Mouse (Mus musculus) spleen, postnatal 0 days (tissue): ENCODE data around the gene Ndufaf4. TPM values are rescaled to one million over a fixed set of nuclear protein-coding genes. Genes with fewer than 3 reads are reported as not detected.

Experiments
- polyA plus RNA-seq: library from polyadenylated mRNA; unstranded; fragments of >200 nt; fragmentation: Nextera tagmentation; extraction: Ambion mirVana; gene quantifications from 2 replicates; pipeline ENCODE4 v1.2.1, GENCODE M21; 2015

Gene Ndufaf4
- 33.4 and 34.6 TPM in 2 replicates for polyA plus RNA-seq

DNA sequence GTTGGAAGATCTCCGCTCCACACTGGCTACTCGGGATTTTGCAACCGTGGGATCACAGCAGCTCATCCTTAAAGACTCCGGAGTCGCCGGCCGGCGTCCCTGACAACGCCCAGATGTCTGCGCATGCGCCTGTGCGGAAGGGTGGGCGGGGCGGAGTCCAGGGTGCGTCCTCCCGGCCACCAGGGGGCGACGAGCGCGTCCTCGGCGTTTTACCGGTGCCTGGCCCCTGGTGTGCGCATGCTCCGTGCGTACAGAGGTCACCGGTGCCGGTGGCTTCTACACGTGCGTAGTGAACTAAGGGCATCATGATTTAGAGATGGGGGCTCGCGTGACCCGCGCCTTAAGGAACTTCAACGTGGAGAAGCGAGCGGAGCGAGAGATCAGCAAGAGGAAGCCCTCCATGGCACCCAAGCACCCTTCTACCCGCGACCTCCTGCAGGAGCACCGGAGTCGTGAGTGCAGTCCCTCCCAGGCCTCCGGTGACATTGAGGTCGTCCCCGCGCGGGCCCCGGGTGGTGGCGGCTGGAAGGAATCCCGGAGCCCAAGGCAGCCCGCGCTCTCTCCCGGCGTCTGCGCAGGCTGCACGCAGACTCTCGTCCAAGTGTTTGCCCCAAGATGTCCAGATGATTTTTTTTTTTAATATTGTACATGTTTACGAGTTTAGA is at the start of gene Ndufaf4:
TSS of gene Ndufaf4 (plus strand) at position 233 of the 665 bp plus-strand sequence.

DNA sequence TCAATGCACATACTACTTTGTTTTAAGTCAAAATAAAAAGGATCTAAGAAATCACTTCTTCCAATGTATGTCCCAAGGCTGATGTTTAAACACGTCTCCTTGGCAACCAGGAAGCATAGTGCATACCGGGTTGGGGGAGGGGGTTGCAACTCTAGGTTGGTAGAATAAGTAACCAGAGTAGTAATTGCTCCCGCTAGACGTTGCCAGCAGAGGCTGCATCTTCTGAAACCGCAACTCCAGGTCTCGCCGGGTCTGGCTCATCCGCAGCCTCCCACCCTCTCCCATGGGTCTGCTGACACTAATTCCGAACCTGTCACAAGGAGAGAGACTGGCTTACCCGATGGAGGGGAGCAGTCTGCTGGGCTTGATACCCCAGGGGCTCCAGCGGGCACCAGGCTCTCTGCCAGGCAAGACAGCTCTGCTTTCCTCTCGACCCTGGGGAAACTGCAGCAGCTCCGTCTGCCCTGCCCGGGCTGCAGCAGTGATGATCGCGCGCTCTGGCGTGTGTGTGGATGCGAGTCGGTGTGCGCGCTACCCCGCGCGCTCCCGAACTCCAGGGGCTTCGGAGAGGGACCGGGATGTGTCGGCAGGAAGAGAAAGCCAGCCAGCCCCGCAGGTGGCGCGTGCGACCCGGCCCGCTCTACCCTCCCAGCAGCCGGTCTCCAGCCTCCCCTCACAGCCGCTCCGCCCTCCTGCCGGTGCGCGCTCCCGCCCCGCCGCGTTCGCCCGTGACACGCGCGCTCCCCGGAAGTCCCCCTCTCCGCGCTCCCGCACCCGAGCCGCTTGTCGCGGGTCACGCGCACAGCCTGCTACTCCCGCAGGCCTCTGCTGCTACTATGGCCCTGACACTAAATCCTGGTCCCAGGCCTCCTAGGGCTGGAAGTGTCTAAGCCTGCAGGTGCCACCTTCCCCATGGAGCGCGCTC is 47.2 kb upstream of the Ndufaf4 start, which contains the start of gene Klhl32:
TSS of gene Klhl32 (minus strand) at position 724 of the 925 bp plus-strand sequence.

Other genes starting within 250 kb of the Ndufaf4 start
- 0.25 and 0.76 TPM in 2 replicates for gene Klhl32, start 47.0 kb upstream of the Ndufaf4 start, polyA plus RNA-seq
- 0.13 and 0.19 TPM in 2 replicates for gene Gpr63, start 68.3 kb downstream of the Ndufaf4 start, polyA plus RNA-seq